Mouse (Mus musculus) thymus, adult 2 months (tissue): ENCODE results near the gene Lrba. TPM values are rescaled to one million over a fixed set of nuclear protein-coding genes. Genes with fewer than 3 reads are reported as not detected.

Experiments
- DNase-seq: peaks from one replicate; pipeline ENCODE4 v3.0.0; 2021
- H3K27ac ChIP-seq: fragments of 200-500 bp; 2 replicates; pipeline ENCODE4 v1.5.1; 2012; ENCODE audit warnings: low read length, control low read depth; ENCODE audit not compliant: control insufficient read depth, insufficient read depth
- H3K27me3 ChIP-seq: fragments of 200-500 bp; 2 replicates; pipeline ENCODE4 v1.6.1; 2012; ENCODE audit warnings: mild to moderate bottlenecking, low read length, moderate library complexity, mixed read lengths; ENCODE audit not compliant: control insufficient read depth, insufficient read depth
- H3K36me3 ChIP-seq: fragments of 200-500 bp; 2 replicates; pipeline ENCODE4 v1.6.1; 2012; ENCODE audit warnings: mild to moderate bottlenecking, low read length, moderate library complexity; ENCODE audit not compliant: control insufficient read depth, insufficient read depth
- H3K4me1 ChIP-seq: fragments of 200-500 bp; replicated peaks from 2 replicates; pipeline ENCODE4 v1.6.1; 2012; ENCODE audit warnings: low read length; ENCODE audit not compliant: control insufficient read depth, insufficient read depth
- H3K4me3 ChIP-seq: fragments of 200-500 bp; 2 replicates; pipeline ENCODE4 v1.5.1; 2012; ENCODE audit warnings: mild to moderate bottlenecking, low read length, control low read depth, moderate library complexity; ENCODE audit not compliant: control insufficient read depth, insufficient read depth
- CTCF ChIP-seq: fragments of 200-500 bp; IDR thresholded peaks from 2 replicates; pipeline ENCODE4 v1.5.1; 2012; ENCODE audit warnings: mild to moderate bottlenecking, control low read depth, low read length, moderate library complexity, borderline replicate concordance; ENCODE audit not compliant: control insufficient read depth, poor library complexity, insufficient read depth; ENCODE audit errors: extremely low read depth
- POLR2A ChIP-seq: fragments of 200-500 bp; IDR thresholded peaks from 2 replicates; pipeline ENCODE4 v1.6.1; 2012; ENCODE audit warnings: mild to moderate bottlenecking, low read length, control low read depth, moderate library complexity; ENCODE audit not compliant: control insufficient read depth, poor library complexity, insufficient read depth; ENCODE audit errors: extremely low read depth
- WGBS: fragments of 180-500 bp; shearing (Covaris S2); methylation state at CpG from one replicate; pipeline ENCODE4 v1.1.7; 2018; 5-methylcytosine and 5-hydroxymethylcytosine counted together
- polyA plus RNA-seq: library from polyadenylated mRNA; depleted of rRNA; stranded (reverse); fragments of >200 nt; gene quantifications from 2 replicates; pipeline ENCODE4 v1.2.3, GENCODE M21; 2012

The Lrba gene
- polyA plus RNA-seq, 1 experiment = 14.5 TPM

GRCm38 (mm10) chr3:86443497-86443896 is 219.0 kb downstream of the Lrba start:
- Histone ChIP-seq H3K27me3 (no peaks in the 10 kb centered on the region), H3K27ac (no peak overlapping the region), H3K4me3 (no peak overlapping the region), H3K36me3 (no peaks in the 10 kb centered on the region), H3K4me1 (no peaks in the 10 kb centered on the region)
- 94% methylated on average over 4 of the region's 4 CpGs for WGBS
- DNase-seq = no peak
- TF ChIP-seq CTCF (no peak), POLR2A (no peak)

GRCm38 (mm10) chr3:86451211-86451610 is 226.7 kb downstream of the Lrba start:
- 100% methylated on average over 2 of the region's 2 CpGs for WGBS
- no peaks in the 10 kb centered on the region for H3K4me1 ChIP-seq
- DNase-seq = no peak
- H3K36me3 ChIP-seq = no peaks in the 10 kb centered on the region
- no peaks in the 10 kb centered on the region for H3K27me3 ChIP-seq
- TF ChIP-seq POLR2A (no peak), CTCF (no peak)
- no peak overlapping the region for H3K4me3 ChIP-seq
- H3K27ac ChIP-seq = no peak overlapping the region

- Histone ChIP-seq H3K4me3 (no peak overlapping the region), H3K27me3 (no peaks in the 10 kb centered on the region), H3K4me1 (peaks cover 8% of the 10 kb centered on the region), H3K27ac (no peak overlapping the region), H3K36me3 (no peaks in the 10 kb centered on the region)
- TF ChIP-seq POLR2A (no peak), CTCF (no peak)
- WGBS = 5% methylated on average over 3 of the region's 3 CpGs
- DNase-seq = no peak
These were observed 237.1 kb downstream of the Lrba start for GRCm38 (mm10) chr3:86461582-86461981.

GRCm38 (mm10) chr3:86489992-86490391 is 265.5 kb downstream of the Lrba start:
- Histone ChIP-seq H3K27ac (no peak overlapping the region), H3K4me3 (no peak overlapping the region), H3K36me3 (no peaks in the 10 kb centered on the region), H3K27me3 (no peaks in the 10 kb centered on the region), H3K4me1 (no peaks in the 10 kb centered on the region)
- TF ChIP-seq POLR2A = no peak
- 98% methylated on average over 1 of the region's 1 CpGs for WGBS
- no peak for DNase-seq

- Histone ChIP-seq H3K4me3 (no peak overlapping the region), H3K27me3 (no peaks in the 10 kb centered on the region), H3K36me3 (no peaks in the 10 kb centered on the region), H3K27ac (no peak overlapping the region), H3K4me1 (no peaks in the 10 kb centered on the region)
- TF ChIP-seq POLR2A = no peak
- TF ChIP-seq CTCF = no peak
- DNase-seq = no peak
These were observed 276.1 kb downstream of the Lrba start for GRCm38 (mm10) chr3:86500586-86500985.

DNA sequence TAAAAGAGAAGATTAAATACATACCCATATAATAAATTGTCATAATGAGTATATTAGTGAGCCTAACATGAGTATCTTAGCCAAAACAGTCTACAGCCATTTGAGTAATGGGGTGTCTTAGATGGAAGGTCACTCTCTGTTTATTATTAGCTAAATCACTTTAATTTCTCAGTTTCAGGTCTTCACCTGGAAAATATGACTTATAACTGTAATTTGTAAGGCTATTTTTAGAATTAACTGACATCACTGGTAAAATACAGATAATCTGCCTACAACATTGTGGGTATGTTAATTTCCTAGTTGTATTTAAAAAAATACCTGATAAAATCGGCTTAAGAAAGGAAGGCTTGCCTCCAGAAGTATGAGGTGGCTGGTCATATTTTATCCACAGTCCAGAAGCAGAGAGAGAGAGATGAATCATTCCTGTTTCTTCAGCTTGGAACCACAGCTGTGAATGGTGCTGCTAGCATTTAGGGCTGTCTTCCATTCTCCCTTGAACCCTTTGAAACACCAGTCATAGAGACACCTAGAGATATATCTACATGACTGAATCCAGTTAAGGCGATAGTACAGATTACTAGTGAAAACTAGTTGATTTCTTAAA is 294.1 kb downstream of the Lrba start:
- DNase-seq = no peak
- Histone ChIP-seq H3K27me3 (no peaks in the 10 kb centered on the region), H3K4me1 (no peaks in the 10 kb centered on the region), H3K4me3 (no peak overlapping the region), H3K36me3 (no peaks in the 10 kb centered on the region), H3K27ac (no peak overlapping the region)
- 94% methylated on average over 2 of the region's 2 CpGs for WGBS
- TF ChIP-seq POLR2A = no peak
- no peak for TF ChIP-seq CTCF

GRCm38 (mm10) chr3:86522880-86523505 is 298.5 kb downstream of the Lrba start:
- Histone ChIP-seq H3K27me3 (no peaks in the 10 kb centered on the region), H3K4me3 (no peak overlapping the region), H3K36me3 (no peaks in the 10 kb centered on the region), H3K4me1 (no peaks in the 10 kb centered on the region), H3K27ac (no peak overlapping the region)
- WGBS = 97% methylated on average over 3 of the region's 3 CpGs
- TF ChIP-seq POLR2A (no peak), CTCF (no peak)
- no peak for DNase-seq
